Mouse (Mus musculus) E14TG2a.4 (cell line): ENCODE measurements around the gene Gm3285.
A peak's percentile ranks its signal among the peaks of the same experiment; 100 is the strongest.

Experiments
- H3K27me3 ChIP-seq: 2 replicates; pipeline ENCODE4 v1.6.1; 2014; ENCODE audit warnings: low read length, control low read depth; ENCODE audit not compliant: insufficient read depth
- H3K36me3 ChIP-seq: 2 replicates; pipeline ENCODE4 v1.6.1; 2014; ENCODE audit warnings: low read length, control low read depth; ENCODE audit not compliant: insufficient read depth
- H3K4me1 ChIP-seq: replicated peaks from 2 replicates; pipeline ENCODE4 v1.6.1; 2014; ENCODE audit warnings: low read depth, low read length, control low read depth
- H3K4me3 ChIP-seq: replicated peaks from 2 replicates; pipeline ENCODE4 v1.5.1; 2014; ENCODE audit warnings: mild to moderate bottlenecking, low read length
- H3K9me3 ChIP-seq: 2 replicates; pipeline ENCODE4 v1.6.1; 2014; ENCODE audit warnings: low read length, control low read depth
- CTCF ChIP-seq: conservative IDR thresholded peaks from 2 replicates; pipeline ENCODE4 v1.5.1; 2014; ENCODE audit warnings: low read length
- NANOG ChIP-seq: IDR thresholded peaks from 2 replicates; pipeline ENCODE4 v1.6.1; 2014; ENCODE audit warnings: borderline replicate concordance, low read length, mixed read lengths
- POU5F1 ChIP-seq: IDR thresholded peaks from 2 replicates; pipeline ENCODE4 v1.6.1; 2014; ENCODE audit warnings: low read length, borderline replicate concordance

Gm3285 gene

DNA sequence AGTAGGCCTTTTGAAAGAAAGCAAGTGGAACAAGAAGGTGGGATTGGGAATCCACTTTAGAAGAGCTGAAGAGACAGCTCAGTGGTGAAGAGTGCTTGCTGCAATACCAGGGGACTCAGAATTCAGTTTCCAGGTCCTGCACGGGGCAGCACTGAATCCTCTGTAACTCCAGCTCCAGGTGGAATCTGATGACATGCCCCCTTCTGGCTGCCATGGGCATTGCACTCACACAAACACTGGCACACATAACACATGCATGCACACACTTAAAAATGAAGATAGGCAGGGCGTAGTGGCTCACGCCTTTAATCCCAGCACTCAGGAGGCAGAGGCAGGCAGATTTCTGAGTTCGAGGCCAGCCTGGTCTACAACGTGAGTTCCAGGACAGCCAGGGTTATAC lies 20.8 kb downstream of the Gm3285 start:
- Histone ChIP-seq H3K36me3 (no peaks in the 10 kb centered on the region), H3K9me3 (no peaks in the 10 kb centered on the region), H3K4me3 (no peak overlapping the region), H3K4me1 (no peaks in the 10 kb centered on the region), H3K27me3 (no peaks in the 10 kb centered on the region)
- TF ChIP-seq CTCF (peak; percentile 73), NANOG (no peak), POU5F1 (no peak)

- no peaks in the 10 kb centered on the region for H3K4me1 ChIP-seq
- H3K27me3 ChIP-seq = peaks cover 4% of the 10 kb centered on the region; the same call in 1 of the 2 replicates
- no peaks in the 10 kb centered on the region for H3K36me3 ChIP-seq
- H3K9me3 ChIP-seq = no peaks in the 10 kb centered on the region
- TF ChIP-seq POU5F1 = no peak
- TF ChIP-seq NANOG = no peak
- no peak overlapping the region for H3K4me3 ChIP-seq
Measured at GRCm38 (mm10) chr10:77886007-77886747, 24.4 kb downstream of the Gm3285 start.

DNA sequence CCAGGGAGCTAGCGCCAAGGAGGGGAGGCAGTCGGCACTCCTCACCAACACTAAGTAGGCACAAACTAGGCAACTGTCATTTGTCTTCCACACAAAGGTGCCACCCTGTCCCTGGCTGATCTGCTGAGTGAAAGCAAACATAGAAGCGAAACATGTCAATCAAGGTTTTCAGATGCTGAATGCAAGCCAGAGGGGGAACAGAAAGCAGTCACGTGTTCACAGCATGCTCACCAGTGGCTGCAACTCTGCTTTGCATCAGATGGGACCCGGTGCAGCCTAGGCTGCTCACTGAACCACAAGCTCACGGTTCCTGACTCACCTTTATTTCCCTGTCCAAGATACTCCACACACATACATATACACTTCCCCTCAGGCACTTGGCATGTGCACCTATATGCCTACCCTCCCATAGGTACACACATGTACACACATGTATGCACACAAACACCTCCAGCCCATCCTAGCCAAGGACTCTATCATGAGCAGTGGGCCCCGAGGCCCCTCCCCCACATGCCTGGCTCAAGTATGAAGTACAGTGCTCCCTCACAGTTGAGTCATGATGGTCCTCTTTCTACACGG lies 29.3 kb downstream of the Gm3285 start:
- Histone ChIP-seq H3K27me3 (peaks cover 4% of the 10 kb centered on the region; the same call in 1 of the 2 replicates), H3K4me3 (no peak overlapping the region), H3K36me3 (no peaks in the 10 kb centered on the region), H3K9me3 (no peaks in the 10 kb centered on the region), H3K4me1 (no peaks in the 10 kb centered on the region)
- TF ChIP-seq POU5F1 (no peak), CTCF (no peak), NANOG (no peak)

DNA sequence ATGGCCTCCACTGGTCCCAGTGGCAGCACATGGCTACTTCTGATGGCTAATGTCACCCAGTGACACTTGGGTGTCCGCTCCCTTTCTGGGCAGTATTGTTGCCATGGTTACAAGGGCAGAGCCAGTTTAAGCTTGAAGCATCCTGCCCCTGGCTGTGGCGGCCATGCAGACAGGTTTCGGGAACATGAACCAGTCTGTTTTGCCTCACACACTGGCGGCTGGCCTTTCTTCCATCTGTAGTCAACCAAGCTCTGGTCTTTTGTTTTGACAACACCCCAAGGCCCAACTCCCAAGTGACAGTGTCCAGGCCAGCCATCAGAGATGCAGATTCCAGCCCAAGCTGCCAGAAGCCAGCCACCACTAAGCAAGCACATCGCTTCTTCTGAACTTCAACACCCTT lies 33.8 kb downstream of the Gm3285 start:
- no peaks in the 10 kb centered on the region for H3K9me3 ChIP-seq
- H3K36me3 ChIP-seq = peaks cover 11% of the 10 kb centered on the region
- peaks cover 5% of the 10 kb centered on the region for H3K27me3 ChIP-seq
- TF ChIP-seq NANOG (no peak), CTCF (no peak), POU5F1 (no peak)
- H3K4me1 ChIP-seq = peaks cover 3% of the 10 kb centered on the region; the same call in 1 of the 2 replicates
- no peak overlapping the region for H3K4me3 ChIP-seq

DNA sequence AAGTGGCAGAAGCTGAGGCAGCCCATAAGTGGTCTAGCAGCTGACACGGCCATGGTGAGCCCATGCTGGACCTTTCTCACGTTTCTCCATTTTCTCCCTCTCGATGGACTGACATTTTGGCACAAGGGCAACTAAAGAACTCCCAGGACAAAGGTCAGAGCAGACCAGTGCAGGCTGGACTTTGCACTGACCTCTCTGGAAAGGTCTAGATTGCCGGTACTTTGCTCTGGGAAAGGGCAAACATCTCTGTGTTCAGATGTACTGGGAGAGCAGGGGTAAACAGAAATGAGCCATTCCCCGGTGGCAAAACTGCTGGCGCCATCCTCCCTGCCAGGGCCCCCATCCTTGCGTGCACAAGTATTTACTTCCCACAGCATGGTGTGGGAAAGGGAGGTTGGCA lies 38.4 kb downstream of the Gm3285 start:
- Histone ChIP-seq H3K9me3 (no peaks in the 10 kb centered on the region), H3K36me3 (peaks cover 18% of the 10 kb centered on the region), H3K4me3 (no peak overlapping the region), H3K4me1 (peaks cover 21% of the 10 kb centered on the region), H3K27me3 (peaks cover 21% of the 10 kb centered on the region)
- no peak for TF ChIP-seq POU5F1
- TF ChIP-seq NANOG = no peak
- no peak for TF ChIP-seq CTCF

GRCm38 (mm10) chr10:77900903-77901818 lies 39.4 kb downstream of the Gm3285 start:
- Histone ChIP-seq H3K27me3 (peaks cover 26% of the 10 kb centered on the region), H3K36me3 (peaks cover 18% of the 10 kb centered on the region), H3K9me3 (no peaks in the 10 kb centered on the region), H3K4me3 (peak overlapping the region; percentile 91), H3K4me1 (peaks cover 21% of the 10 kb centered on the region)
- TF ChIP-seq POU5F1 (no peak), CTCF (no peak), NANOG (no peak)

DNA sequence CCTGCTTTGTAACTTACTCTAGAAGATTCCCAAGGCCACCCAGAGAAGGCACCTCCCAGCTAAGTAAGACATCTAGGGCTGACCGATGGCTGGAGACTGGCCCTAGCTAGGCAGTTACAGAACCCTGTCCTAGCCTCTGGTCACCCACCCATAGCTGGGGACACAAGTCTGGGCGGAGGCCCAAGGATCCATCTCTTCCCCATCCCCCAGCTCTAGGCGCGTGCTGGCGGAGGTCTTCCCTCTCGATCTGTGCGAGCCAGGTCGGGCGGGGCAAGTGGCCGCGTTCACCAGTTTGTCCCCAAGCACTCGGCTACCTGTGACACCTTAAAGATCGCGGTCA lies 40.1 kb downstream of the Gm3285 start:
- no peaks in the 10 kb centered on the region for H3K9me3 ChIP-seq
- H3K4me1 ChIP-seq = peaks cover 21% of the 10 kb centered on the region
- no peak for TF ChIP-seq CTCF
- TF ChIP-seq NANOG = no peak
- no peak for TF ChIP-seq POU5F1
- H3K27me3 ChIP-seq = peaks cover 26% of the 10 kb centered on the region
- H3K36me3 ChIP-seq = peaks cover 18% of the 10 kb centered on the region
- H3K4me3 ChIP-seq = peak overlapping the region; percentile 91

GRCm38 (mm10) chr10:77902211-77902893 lies 40.6 kb downstream of the Gm3285 start, which contains the start of gene Lrrc3:
Gene Lrrc3, minus strand, starts transcription at chr10:77902536.
- Histone ChIP-seq H3K27me3 (peaks cover 26% of the 10 kb centered on the region), H3K9me3 (no peaks in the 10 kb centered on the region), H3K4me3 (peak within 1 kb of the TSS; percentile 91), H3K4me1 (peaks cover 21% of the 10 kb centered on the region), H3K36me3 (peaks cover 18% of the 10 kb centered on the region)
- no peak for TF ChIP-seq NANOG
- TF ChIP-seq CTCF = no peak
- no peak for TF ChIP-seq POU5F1
